Mouse (Mus musculus) gastrocnemius, postnatal 25 days (tissue): ENCODE results near the gene Il1rapl2. TPM values are rescaled to one million over a fixed set of nuclear protein-coding genes. Genes with fewer than 3 reads are reported as not detected.
"Not testable (repeated sequence)": the region's sequence is repeated elsewhere in the genome, so short reads cannot be mapped to it uniquely, and the experiment has no call there.

Source experiments
- DNase-seq: peaks from one replicate; pipeline ENCODE4 v3.0.0; 2022
- total RNA-seq, 2 experiments: library from RNA; stranded (reverse); gene quantifications; 1 replicate in 1 of 2; 2 replicates in 1 of 2; pipeline ENCODE4 v1.2.3; 2021

Il1rapl2 gene
- total RNA-seq, 2 experiments from 2014 or later, result not detected

GRCm38 (mm10) chrX:138209480-138209879 is 639.1 kb downstream of the Il1rapl2 start, which contains the start of gene Tex13a:
Gene Tex13a (minus strand): TSS chrX:138209580.
- no peak for DNase-seq

- DNase-seq, result no peak
These were observed 664.2 kb downstream of the Il1rapl2 start for GRCm38 (mm10) chrX:138234626-138235025.

DNA sequence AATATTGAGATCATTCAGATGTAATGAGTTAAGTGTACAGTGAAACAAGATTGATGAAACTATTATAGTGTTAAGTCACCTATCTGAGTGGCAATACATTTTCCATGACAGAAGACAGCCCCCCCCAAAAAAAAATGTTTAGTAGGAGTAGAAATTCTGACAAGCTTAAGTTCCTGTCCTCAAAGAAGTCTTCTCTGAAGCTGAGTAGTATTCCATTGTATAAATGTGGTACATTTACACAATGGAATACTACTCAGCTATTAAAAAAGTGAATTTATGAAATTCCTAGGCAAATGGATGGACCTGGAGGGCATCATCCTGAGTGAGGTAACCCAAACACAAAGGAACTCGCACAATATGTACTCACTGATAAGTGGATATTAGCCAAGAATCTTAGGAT is 778.3 kb downstream of the Il1rapl2 start:
- DNase-seq, result not testable (repeated sequence)

GRCm38 (mm10) chrX:138433794-138434193 is 863.4 kb downstream of the Il1rapl2 start:
- DNase-seq, result no peak

- peak; percentile 69 for DNase-seq
These were observed 867.5 kb downstream of the Il1rapl2 start for GRCm38 (mm10) chrX:138437939-138438338.

DNA sequence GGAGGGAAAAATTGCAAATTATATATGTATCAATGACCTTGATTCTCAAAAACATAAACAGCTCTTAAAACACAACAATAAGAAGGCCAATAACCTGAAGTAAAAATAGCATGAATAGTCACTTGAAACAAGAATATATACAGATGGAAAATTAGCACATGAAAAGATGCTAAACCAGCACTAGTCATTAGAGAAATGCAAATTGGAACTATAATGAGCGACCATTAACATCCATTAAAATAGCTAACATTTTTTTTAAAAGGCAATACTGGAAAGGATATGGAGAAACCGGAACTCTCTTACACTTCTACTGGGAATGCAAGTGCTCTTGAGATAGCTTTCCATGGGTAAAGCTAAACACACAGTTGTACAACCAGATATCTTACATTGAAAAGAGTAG is 879.4 kb downstream of the Il1rapl2 start:
- DNase-seq, result no peak

DNA sequence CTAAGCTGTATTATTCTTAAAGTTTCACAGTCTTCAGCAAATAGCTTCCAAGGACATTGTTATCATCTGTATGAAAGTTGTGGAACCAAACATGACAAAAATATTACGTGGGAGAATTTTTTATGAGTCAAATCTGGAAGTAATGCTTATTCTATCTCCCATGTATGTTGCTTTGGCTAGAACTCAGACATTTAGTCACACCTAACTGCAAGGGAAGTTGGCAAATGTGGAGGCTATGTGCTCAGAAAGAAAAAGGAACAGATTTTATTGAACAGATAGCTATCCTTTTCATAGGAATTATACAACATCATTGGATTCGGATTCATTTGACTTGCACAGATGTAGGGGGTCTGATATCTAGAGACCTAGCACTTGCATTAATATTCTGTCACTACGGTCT is 908.1 kb downstream of the Il1rapl2 start:
- DNase-seq, result no peak

- DNase-seq, result no peak
These were observed 930.1 kb downstream of the Il1rapl2 start for GRCm38 (mm10) chrX:138500510-138500909.

DNA sequence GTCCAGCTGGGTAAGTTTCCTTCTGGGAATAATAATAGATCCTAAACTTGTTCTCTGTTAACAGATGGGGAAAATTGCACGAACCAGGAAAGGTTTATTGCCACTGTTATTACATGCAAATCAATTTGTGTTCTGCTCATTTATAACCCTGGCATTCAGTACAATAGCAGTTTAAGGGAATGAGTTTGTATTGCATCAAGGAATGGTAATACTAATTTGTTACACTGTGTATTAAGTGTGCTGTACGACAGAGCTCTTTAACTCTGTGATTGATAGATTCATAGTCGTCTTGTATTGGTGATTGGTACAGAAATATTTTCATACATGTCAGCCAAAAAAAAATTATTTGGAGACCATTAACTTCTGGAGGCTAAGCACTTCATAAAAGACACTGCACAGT is 934.6 kb downstream of the Il1rapl2 start:
- no peak for DNase-seq

DNA sequence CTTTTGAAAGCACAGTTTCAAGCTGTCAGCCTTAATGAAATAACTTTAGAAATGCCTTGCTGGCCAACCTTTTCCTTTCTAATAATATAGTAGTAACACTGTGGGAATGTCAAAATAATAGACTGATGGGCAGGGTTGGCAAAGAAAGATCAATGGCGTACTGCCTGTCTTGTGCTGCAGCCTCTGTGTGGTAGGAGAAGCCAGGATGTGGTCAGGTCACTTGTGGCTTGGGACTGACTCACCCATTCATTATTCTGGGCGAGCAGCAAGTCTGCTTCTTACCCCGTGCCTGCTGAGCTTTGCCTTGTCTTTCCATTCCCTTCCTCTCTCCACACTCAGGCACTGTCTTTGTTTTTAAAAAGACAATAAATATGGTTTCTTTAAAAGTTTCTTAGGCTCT is 1049.7 kb downstream of the Il1rapl2 start:
- no peak for DNase-seq

DNA sequence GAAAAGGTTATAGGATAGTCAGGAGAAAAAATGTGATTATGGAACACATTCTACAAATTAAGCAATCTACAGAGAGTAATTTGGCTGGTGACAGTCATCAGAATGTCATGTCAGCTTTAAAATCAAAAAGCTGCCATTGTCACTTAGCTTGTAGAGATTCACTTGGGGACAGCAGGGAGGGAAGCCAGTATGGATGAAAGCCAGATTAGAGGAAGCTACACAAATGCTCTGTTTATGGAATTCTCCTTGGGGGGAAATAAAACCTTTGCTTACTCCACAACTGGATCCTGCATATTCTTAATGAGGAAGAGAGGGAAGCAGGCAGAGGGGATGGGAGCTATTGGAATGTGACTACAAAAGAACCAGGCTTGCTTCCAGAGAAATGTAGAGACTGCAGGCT is 1054.9 kb downstream of the Il1rapl2 start:
- DNase-seq, result no peak

DNA sequence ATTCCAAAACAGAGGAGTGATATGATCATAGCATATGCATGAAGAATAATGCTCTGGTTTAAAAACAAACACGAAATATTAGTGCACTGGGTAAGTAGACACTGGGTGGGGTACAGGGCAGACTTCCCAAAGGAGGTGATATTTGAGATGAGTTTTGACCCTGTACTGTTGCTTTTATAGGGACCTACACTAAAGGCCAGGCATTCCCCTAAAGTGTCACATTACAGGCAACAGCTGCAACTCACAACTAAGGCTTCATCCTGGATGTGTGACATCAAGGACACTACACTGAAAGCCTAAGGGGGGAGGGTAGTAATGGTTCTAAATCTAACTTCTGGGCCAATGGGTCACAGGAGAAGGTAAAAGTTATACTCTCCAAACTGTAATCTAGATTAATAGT is 1152.0 kb downstream of the Il1rapl2 start:
- DNase-seq, result no peak

DNA sequence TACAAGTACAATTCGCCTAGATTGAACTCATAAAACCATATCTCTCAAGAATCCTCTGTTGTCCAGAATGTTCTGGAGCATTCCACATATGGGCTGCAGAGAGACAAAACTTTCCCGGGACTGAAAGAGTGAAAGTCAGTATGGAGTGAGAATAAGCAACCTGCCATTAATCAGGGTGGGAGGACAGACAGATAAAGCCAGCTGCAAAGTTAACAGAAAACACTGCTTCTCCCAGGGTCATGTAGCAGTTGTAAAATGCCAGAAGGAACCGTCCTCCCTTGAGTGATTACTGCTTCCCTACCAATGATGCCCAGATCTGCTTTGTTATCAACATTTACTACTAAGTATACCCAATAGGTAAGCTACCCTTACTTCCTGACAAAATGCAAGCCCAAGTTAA is 1230.5 kb downstream of the Il1rapl2 start:
- no peak for DNase-seq

GRCm38 (mm10) chrX:138831876-138832275 is 1261.5 kb downstream of the Il1rapl2 start:
- no peak for DNase-seq

GRCm38 (mm10) chrX:138833894-138834293 is 1263.5 kb downstream of the Il1rapl2 start:
- no peak for DNase-seq

GRCm38 (mm10) chrX:138838381-138838780 is 1268.0 kb downstream of the Il1rapl2 start:
- DNase-seq, result peak; percentile 15
